Mouse (Mus musculus) gastrocnemius, adult 18-20 months (tissue): ENCODE results near the gene St3gal4. TPM values are rescaled to one million over a fixed set of nuclear protein-coding genes. Genes with fewer than 3 reads are reported as not detected.

Source experiments
- DNase-seq: peaks from one replicate; pipeline ENCODE4 v3.0.0; 2021; ENCODE audit warnings: low spot score
- total RNA-seq, 2 experiments: library from RNA; stranded (reverse); gene quantifications; 2 replicates each; pipeline ENCODE4 v1.2.3; 2021

St3gal4 gene
- total RNA-seq, 2 experiments from 2014 or later = 4.2 TPM

GRCm38 (mm10) chr9:35050701-35051454, 68.2 kb downstream of the St3gal4 start:
- DNase-seq = no peak

- no peak for DNase-seq
Observed at GRCm38 (mm10) chr9:35049891-35050527, 69.1 kb downstream of the St3gal4 start.

GRCm38 (mm10) chr9:35048449-35048848, 70.6 kb downstream of the St3gal4 start:
- no peak for DNase-seq

GRCm38 (mm10) chr9:35045756-35046155, 73.3 kb downstream of the St3gal4 start:
- DNase-seq = peak; percentile 90

GRCm38 (mm10) chr9:35045031-35045531, 74.0 kb downstream of the St3gal4 start:
- DNase-seq = no peak

GRCm38 (mm10) chr9:35044458-35044857, 74.6 kb downstream of the St3gal4 start:
- DNase-seq = no peak

- no peak for DNase-seq
Observed at GRCm38 (mm10) chr9:35043619-35044018, 75.4 kb downstream of the St3gal4 start.

- peak; percentile 46 for DNase-seq
Observed at GRCm38 (mm10) chr9:35041493-35041892, 77.6 kb downstream of the St3gal4 start.

GRCm38 (mm10) chr9:35039846-35040245, 79.2 kb downstream of the St3gal4 start:
- no peak for DNase-seq

- peak; percentile 27 for DNase-seq
Observed at GRCm38 (mm10) chr9:35038922-35039586, 80.0 kb downstream of the St3gal4 start.

- no peak for DNase-seq
Observed at GRCm38 (mm10) chr9:35035074-35035473, 84.0 kb downstream of the St3gal4 start.

- no peak for DNase-seq
Observed at GRCm38 (mm10) chr9:35032457-35032856, 86.6 kb downstream of the St3gal4 start.

GRCm38 (mm10) chr9:35030823-35031222, 88.2 kb downstream of the St3gal4 start:
- DNase-seq = peak; percentile 51

GRCm38 (mm10) chr9:35027382-35027997, 91.6 kb downstream of the St3gal4 start:
- no peak for DNase-seq

- no peak for DNase-seq
Observed at GRCm38 (mm10) chr9:35026897-35027311, 92.2 kb downstream of the St3gal4 start.

- DNase-seq = no peak
Observed at GRCm38 (mm10) chr9:35026311-35026710, 92.8 kb downstream of the St3gal4 start.

GRCm38 (mm10) chr9:35024591-35025496, 94.2 kb downstream of the St3gal4 start:
- DNase-seq = no peak

GRCm38 (mm10) chr9:35021744-35022143, 97.3 kb downstream of the St3gal4 start:
- DNase-seq = no peak

GRCm38 (mm10) chr9:35020015-35020653, 98.9 kb downstream of the St3gal4 start:
- no peak for DNase-seq

- peak; percentile 63 for DNase-seq
Observed at GRCm38 (mm10) chr9:35019372-35019771, 99.7 kb downstream of the St3gal4 start.
